Mouse (Mus musculus) midbrain, embryonic 10.5 days (tissue): ENCODE results near the gene Coa3. TPM values are rescaled to one million over a fixed set of nuclear protein-coding genes. Genes with fewer than 3 reads are reported as not detected.
"Not testable (repeated sequence)": the region's sequence is repeated elsewhere in the genome, so short reads cannot be mapped to it uniquely, and the experiment has no call there.

Source experiments
- DNase-seq: peaks from one replicate; pipeline ENCODE4 v3.0.0-alpha.2; 2017; ENCODE audit warnings: low spot score
- H3K27ac ChIP-seq: fragments of 300-500 bp; sonication (generic); replicated peaks from 2 replicates; pipeline ENCODE4 v1.5.1; 2016; ENCODE audit warnings: mild to moderate bottlenecking
- H3K27me3 ChIP-seq: fragments of 300-500 bp; sonication (generic); 2 replicates; pipeline ENCODE4 v1.6.1; 2016; ENCODE audit warnings: low read depth, mild to moderate bottlenecking; ENCODE audit not compliant: poor library complexity, severe bottlenecking
- H3K36me3 ChIP-seq: fragments of 300-500 bp; sonication (generic); 2 replicates; pipeline ENCODE4 v1.6.1; 2016; ENCODE audit warnings: mild to moderate bottlenecking, moderate library complexity
- H3K4me1 ChIP-seq: fragments of 300-500 bp; sonication (generic); 2 replicates; pipeline ENCODE4 v1.6.1; 2016
- H3K4me3 ChIP-seq: fragments of 300-500 bp; sonication (generic); 2 replicates; pipeline ENCODE4 v1.5.1; 2016; ENCODE audit warnings: mild to moderate bottlenecking, moderate library complexity
- H3K9me3 ChIP-seq: fragments of 300-500 bp; sonication (generic); replicated peaks from 2 replicates; pipeline ENCODE4 v1.6.1; 2016; ENCODE audit warnings: mild to moderate bottlenecking
- WGBS: fragments of 180-500 bp; shearing (Covaris S2); methylation state at CpG from one replicate; pipeline ENCODE4 v1.1.7; 2016; 5-methylcytosine and 5-hydroxymethylcytosine counted together
- polyA plus RNA-seq: library from polyadenylated mRNA; unstranded; fragments of >200 nt; fragmentation: Nextera tagmentation; extraction: Ambion mirVana; gene quantifications from 2 replicates; pipeline ENCODE4 v1.2.1, GENCODE M21; 2016

The Coa3 gene
- 223 and 228 TPM in 2 replicates for polyA plus RNA-seq

DNA sequence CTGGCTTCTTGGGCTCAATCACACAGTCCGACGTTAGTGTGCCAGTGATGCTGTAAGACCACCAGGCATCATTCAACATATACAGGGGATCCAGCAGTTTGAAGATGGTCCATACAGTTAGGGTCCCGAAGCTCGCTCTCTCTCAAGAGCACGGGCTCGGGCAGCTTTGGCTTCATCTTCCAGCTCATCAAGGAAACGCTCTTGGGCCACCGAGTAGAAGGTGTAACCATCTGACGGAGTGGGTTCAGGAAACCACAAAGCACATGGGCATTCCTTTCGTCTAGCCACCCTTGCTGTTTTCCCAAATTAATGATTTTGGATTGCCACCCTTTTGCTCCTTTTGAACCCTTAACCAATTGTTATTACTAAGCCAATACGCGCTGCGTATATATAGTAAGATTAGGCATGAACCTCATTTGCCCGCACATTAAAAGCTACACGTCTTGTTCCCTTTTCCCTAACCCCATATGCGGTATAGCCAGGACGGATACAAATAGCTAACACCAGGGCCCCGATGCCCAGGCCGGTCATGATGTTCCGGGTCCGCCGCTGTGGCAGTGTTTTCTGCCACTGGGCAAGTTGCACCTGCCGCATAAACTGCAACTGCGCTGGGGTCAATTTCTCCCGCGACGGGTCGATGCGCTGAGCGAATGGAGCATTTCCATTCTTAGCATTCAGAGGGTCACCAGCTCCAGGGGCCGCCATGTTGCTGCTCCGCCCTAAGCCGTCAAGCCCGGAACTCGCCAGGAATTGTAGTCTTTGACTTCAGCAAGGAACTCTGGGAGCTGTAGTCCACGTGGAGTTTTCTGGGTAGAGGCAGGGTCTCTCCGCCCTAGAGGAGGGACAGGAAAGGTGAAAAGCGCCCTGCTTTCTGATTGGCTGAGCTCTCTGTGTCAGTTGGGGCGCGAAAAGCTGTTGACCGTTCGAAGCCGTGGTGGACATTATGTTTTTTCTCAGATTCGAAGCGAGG lies at the start of gene Coa3, which contains the start of gene Cntd1:
Gene Coa3 (minus strand): TSS at position 892 of the 970 bp plus-strand sequence.
Gene Cntd1 (plus strand): TSS at position 790 of the 970 bp plus-strand sequence.
- Histone ChIP-seq H3K27ac (peak within 1 kb of the TSS; percentile 88), H3K27me3 (peaks cover 43% of the 10 kb centered on the region), H3K36me3 (peaks cover 16% of the 10 kb centered on the region), H3K9me3 (no peaks in the 10 kb centered on the region), H3K4me1 (peaks cover 47% of the 10 kb centered on the region), H3K4me3 (peak within 1 kb of the TSS; percentile 88)
- 10% methylated on average over 45 of the region's 45 CpGs for WGBS
- peak; percentile 90 for DNase-seq

DNA sequence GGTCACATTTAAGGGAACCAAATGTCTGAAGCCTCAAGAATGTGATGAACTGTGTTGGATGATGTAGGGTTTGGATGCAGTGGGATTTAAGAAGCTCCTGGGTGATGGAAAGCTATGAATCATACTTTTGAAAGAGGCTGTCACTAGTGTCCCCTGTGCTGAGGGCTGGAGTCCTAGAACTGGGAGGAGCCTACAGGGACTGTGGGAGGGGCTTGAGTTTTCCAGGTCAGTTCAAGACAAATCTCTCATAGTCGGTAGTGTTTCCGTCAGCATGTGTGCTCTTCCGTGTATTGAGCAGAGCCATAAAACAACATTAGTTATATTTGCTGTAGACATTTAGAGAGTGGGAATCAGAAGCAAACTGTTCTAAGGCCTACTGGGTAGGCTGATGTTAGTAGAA lies 48.4 kb upstream of the Coa3 start:
- no peaks in the 10 kb centered on the region for H3K9me3 ChIP-seq
- no peak for DNase-seq
- 61% methylated on average over 3 of the region's 3 CpGs for WGBS
- peaks cover 44% of the 10 kb centered on the region for H3K36me3 ChIP-seq
- peaks cover 4% of the 10 kb centered on the region; the same call in 1 of the 2 replicates for H3K4me1 ChIP-seq
- no peaks in the 10 kb centered on the region for H3K27me3 ChIP-seq
- H3K27ac ChIP-seq = no peak overlapping the region
- H3K4me3 ChIP-seq = no peak overlapping the region

DNA sequence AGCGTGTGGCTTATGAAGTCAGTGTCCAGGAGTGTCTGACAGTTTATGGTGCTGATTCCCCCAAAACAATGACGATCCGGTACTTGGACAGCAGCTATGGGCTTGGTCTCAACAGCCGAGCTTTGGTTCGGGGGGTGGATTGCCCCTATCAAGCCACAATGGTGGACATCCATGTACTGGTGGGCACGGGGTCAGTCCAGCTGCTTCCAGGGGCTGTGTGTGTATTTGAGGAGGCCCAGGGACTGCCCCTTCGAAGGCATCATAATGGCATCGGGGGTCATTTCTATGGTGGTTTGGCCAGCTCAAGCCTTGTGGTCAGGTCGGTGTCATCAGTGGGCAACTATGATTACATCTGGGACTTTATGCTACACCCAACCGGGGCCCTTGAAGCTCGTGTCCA lies 47.2 kb upstream of the Coa3 start:
- no peak for DNase-seq
- Histone ChIP-seq H3K27me3 (no peaks in the 10 kb centered on the region), H3K4me3 (no peak overlapping the region), H3K27ac (no peak overlapping the region), H3K36me3 (peaks cover 56% of the 10 kb centered on the region), H3K4me1 (peaks cover 4% of the 10 kb centered on the region; the same call in 1 of the 2 replicates), H3K9me3 (no peaks in the 10 kb centered on the region)
- 88% methylated on average over 11 of the region's 11 CpGs for WGBS

DNA sequence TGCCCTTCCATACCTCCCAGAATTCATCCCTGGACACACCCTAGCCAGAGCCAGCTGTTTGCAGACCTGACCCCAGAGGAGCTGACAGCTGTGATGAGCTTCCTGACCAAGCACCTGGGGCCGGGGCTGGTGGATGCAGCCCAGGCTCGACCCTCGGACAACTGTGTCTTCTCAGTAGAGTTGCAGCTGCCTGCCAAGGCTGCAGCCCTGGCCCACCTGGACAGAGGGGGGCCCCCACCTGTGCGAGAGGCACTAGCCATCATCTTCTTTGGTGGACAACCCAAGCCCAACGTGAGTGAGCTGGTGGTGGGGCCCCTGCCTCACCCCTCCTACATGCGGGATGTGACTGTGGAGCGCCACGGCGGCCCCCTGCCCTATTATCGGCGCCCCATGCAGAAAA lies 46.3 kb upstream of the Coa3 start:
- 97% methylated on average over 11 of the region's 11 CpGs for WGBS

DNA sequence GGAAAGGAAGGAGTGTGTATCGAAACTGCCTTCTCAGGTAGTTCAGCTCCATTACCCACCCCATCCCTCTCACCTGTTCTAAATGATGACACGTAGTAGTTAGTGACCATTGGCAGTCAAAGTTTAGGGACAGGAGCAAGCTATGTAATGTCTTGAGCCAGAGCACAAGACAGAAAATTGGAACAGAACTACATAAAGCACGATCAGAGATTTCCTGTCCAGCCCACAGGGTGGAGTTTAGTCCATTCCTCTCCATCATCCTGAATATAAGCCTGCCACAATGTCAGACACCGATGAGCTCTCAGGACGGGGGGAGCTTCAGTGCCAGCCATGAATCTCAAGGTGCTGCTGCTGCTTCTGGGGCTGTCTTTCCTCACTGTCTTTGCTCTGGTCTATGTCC lies 45.8 kb upstream of the Coa3 start, which contains the start of gene Aoc2:
Gene Aoc2 (plus strand): TSS at position 301 of the 400 bp plus-strand sequence.
- WGBS = 94% methylated on average over 5 of the region's 5 CpGs

More for the DNA sequence above, 46.3 kb upstream of the Coa3 start:
- not testable (repeated sequence) for H3K27me3 ChIP-seq, H3K27ac ChIP-seq, H3K9me3 ChIP-seq, H3K4me3 ChIP-seq, H3K4me1 ChIP-seq, DNase-seq
- H3K36me3 ChIP-seq = peaks cover 65% of the 10 kb centered on the region

DNA sequence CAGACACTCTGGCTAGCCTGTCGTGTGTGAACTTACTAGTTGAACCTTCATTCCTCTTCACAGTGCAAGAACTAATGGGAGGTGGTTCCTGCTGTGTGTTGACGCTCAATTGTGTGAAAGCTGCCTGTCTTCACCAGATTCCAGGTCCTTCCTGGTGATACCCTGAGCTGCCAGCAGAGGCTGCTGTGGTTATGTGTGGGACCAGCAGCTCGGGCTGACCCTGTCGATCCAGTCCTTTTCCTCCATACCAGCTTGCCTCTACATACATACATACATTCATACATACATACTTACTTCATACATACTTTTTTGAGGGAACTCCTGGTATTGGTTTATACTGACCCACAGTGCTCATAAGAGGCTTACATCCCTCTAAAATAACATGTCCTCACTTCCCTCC lies 44.7 kb upstream of the Coa3 start:
- Histone ChIP-seq H3K4me3 (no peak overlapping the region), H3K36me3 (peaks cover 81% of the 10 kb centered on the region), H3K4me1 (no peaks in the 10 kb centered on the region), H3K9me3 (no peaks in the 10 kb centered on the region), H3K27me3 (no peaks in the 10 kb centered on the region), H3K27ac (no peak overlapping the region)
- DNase-seq = peak; percentile 68
- WGBS = 18% methylated on average over 4 of the region's 4 CpGs

More for the DNA sequence above, 45.8 kb upstream of the Coa3 start, which contains the start of gene Aoc2:
- Histone ChIP-seq H3K36me3 (peaks cover 70% of the 10 kb centered on the region), H3K9me3 (no peaks in the 10 kb centered on the region), H3K4me3 (no peak within 1 kb of the TSS), H3K27me3 (no peaks in the 10 kb centered on the region), H3K27ac (no peak within 1 kb of the TSS), H3K4me1 (no peaks in the 10 kb centered on the region)
- DNase-seq = no peak

DNA sequence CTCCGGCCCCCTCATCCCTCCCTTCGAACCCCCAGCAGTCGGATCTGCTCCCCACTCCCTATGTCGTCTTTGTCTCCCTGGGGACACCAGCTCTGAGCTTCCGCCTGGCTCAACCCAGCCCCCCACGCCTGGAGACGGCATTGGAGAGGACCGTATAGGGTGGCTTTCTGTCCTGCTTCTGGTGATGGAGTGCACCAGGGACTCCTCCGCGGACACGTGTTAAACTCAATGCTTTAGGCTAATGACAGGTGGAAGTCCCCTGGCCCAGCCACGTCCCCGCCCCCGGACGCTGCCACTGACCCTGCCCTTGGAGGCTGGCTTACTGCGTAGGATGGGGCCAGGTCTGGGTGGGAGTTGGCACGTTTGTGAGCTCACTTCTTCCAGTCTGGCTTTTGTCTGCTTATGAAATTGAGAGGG lies 37.6 kb upstream of the Coa3 start:
- WGBS = under 1% methylated on average over 17 of the region's 17 CpGs
- H3K27me3 ChIP-seq = no peaks in the 10 kb centered on the region
- H3K27ac ChIP-seq = peak overlapping the region; percentile 90
- peak overlapping the region; percentile 99 for H3K4me3 ChIP-seq
- peaks cover 40% of the 10 kb centered on the region for H3K36me3 ChIP-seq
- no peaks in the 10 kb centered on the region for H3K9me3 ChIP-seq
- H3K4me1 ChIP-seq = peaks cover 21% of the 10 kb centered on the region
- DNase-seq = no peak

DNA sequence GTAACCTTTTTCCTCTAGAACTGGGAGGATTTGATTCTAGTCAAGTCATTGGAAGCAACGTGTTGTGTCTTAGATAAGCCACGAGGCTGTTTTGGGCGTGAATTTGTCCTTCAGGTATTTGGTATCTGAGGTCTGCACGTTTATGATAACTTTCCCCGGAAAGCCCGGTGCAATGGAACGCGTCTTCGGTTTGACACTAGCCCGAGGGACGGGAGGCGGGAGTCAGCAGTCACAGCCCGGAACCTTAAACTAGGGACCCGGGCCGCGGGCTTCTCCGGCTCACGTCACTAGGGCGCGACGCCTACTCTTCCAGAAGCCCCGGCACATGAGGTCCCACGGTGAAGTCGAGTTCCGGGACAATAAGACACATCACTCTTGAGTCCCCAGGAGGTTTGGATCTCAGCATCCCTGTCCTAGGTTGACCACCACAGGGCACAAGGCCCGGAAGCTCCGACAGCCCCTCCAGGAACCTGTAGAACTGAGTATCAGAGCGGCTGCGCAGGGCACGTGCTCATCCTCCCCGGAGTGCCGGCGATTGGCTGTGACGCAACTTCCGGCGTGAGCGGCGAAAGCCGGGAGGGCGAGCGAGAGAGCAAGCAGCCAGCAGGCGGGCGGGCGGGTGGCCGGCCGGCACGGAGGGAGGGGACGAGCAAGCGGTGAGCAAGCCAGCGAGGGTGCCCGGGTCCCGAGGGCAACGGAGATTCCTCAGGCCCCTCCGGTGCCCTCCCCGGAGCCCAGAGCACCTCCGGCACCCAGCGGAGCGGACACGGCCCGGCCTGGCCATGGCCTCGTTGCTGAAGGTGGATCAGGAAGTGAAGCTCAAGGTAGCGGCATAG lies 37.0 kb upstream of the Coa3 start, which contains the start of gene Psme3:
Gene Psme3 (plus strand): TSS at position 549 of the 836 bp plus-strand sequence.
- peak; percentile 96 for DNase-seq
- H3K9me3 ChIP-seq = no peaks in the 10 kb centered on the region
- peaks cover 34% of the 10 kb centered on the region for H3K36me3 ChIP-seq
- peak within 1 kb of the TSS; percentile 90 for H3K27ac ChIP-seq
- under 1% methylated on average over 62 of the region's 62 CpGs for WGBS
- no peaks in the 10 kb centered on the region for H3K27me3 ChIP-seq
- peak within 1 kb of the TSS; percentile 99 for H3K4me3 ChIP-seq
- peaks cover 21% of the 10 kb centered on the region for H3K4me1 ChIP-seq

DNA sequence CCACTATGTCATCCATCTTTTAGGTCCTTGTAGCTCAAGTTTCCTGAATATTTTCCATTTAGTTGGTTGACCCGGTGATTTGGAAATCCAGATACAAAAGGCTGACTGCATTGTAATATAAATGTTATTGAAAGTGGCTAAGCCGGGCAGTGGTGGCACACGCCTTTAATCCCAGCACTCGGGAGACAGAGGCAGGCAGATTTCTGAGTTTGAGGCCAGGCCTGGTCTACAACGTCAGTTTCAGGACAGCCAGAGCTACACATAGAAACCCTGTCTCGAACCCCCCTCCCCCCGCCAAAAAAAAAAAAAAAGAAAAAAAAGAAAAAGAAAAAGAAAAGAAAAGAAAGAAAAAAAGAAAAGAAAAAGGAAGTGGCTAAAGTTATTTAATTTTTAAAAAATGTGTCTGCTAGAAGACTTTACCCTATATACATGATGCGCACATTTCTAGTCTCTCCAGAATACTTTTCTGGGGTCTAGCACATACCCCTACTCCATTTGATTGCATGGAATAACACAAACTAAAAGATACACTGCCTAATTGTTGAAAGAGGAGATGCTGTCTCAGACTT lies 36.3 kb upstream of the Coa3 start:
- Histone ChIP-seq H3K9me3 (no peaks in the 10 kb centered on the region), H3K4me3 (peak overlapping the region; percentile 99), H3K27me3 (no peaks in the 10 kb centered on the region), H3K36me3 (peaks cover 27% of the 10 kb centered on the region), H3K4me1 (peaks cover 21% of the 10 kb centered on the region), H3K27ac (peak overlapping the region; percentile 90)
- no peak for DNase-seq
- 85% methylated on average over 8 of the region's 8 CpGs for WGBS

DNA sequence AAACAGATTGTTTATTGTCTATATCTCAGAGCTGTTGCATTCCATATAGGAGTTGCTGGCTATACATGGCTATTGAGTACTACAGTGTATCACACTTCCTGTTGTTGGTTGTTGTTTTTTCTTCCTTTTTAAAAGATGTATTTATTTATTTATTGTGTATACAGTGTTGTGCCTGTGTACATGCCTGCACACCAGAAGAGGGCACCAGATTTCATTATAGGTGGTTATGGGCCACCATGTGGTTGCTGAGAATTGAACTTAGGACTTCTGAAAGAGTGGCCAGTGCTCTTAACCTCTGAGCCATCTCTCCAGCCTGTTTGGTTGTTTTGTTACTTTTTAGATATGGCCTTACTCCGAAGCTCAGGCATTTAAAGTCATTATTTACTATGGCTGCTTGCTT lies 35.7 kb upstream of the Coa3 start:
- Histone ChIP-seq H3K36me3 (peaks cover 21% of the 10 kb centered on the region), H3K4me3 (no peak overlapping the region), H3K4me1 (peaks cover 21% of the 10 kb centered on the region), H3K27me3 (no peaks in the 10 kb centered on the region), H3K9me3 (no peaks in the 10 kb centered on the region), H3K27ac (no peak overlapping the region)
- DNase-seq = no peak
- 89% methylated on average over 1 of the region's 1 CpGs for WGBS

DNA sequence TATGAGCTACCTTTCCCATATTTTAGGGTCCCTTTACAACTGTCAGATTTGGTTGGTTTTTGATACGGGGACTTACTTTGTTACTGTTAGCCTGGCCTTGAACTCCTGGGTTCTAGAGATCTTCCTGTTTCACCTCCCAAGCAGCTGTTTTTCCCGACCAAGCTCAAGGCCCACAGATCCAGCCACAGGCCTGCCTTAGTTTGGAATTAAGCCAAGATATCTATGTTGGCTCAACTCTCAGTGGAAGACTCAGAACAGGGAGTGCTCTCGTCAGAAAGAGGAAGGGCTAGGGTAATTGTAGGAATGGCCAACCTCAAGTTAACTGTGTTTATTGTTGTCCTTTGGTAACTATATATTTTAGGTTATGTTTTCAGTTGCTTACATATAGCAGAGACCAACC lies 33.2 kb upstream of the Coa3 start:
- Histone ChIP-seq H3K27ac (no peak overlapping the region), H3K36me3 (no peaks in the 10 kb centered on the region), H3K4me1 (peaks cover 12% of the 10 kb centered on the region), H3K27me3 (no peaks in the 10 kb centered on the region), H3K9me3 (no peaks in the 10 kb centered on the region), H3K4me3 (no peak overlapping the region)
- no peak for DNase-seq
- 84% methylated on average over 3 of the region's 3 CpGs for WGBS

DNA sequence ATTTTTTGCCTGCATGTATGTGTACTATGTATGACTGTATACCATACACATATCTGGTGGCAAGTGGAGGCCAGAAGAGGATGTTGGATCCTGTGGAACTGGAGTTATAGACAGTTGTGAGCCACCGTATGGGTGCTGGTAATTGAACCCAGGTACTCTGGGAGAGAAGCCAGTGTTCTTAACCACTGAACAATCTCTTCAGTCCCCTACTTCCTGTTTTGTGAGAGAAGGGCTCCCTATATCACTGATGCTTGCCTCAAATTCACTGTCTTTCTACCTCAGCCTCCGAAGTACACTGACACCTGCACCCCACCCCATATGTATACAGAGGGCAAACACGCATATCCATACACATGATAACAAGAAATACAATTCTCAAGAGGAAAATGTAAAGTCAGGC lies 32.2 kb upstream of the Coa3 start:
- no peaks in the 10 kb centered on the region for H3K9me3 ChIP-seq
- no peaks in the 10 kb centered on the region for H3K36me3 ChIP-seq
- no peak for DNase-seq
- no peaks in the 10 kb centered on the region for H3K27me3 ChIP-seq
- WGBS = 85% methylated on average over 3 of the region's 3 CpGs
- peaks cover 5% of the 10 kb centered on the region; the same call in 1 of the 2 replicates for H3K4me1 ChIP-seq
- no peak overlapping the region for H3K4me3 ChIP-seq
- H3K27ac ChIP-seq = no peak overlapping the region
